Mouse (Mus musculus) kidney, postnatal 0 days (tissue): ENCODE data around the gene Eef2. TPM values are rescaled to one million over a fixed set of nuclear protein-coding genes. Genes with fewer than 3 reads are reported as not detected.

Experiments
- ATAC-seq: fragments of 200-750 bp; cut with Nextera tagmentation; replicated peaks from 2 replicates; pipeline ENCODE4 v1.8.0; 2017; ENCODE audit warnings: low read depth, moderate number of reproducible peaks, moderate TSS enrichment, moderate library complexity; ENCODE audit not compliant: low FRiP score
- DNase-seq: peaks from one replicate; pipeline ENCODE4 v3.0.0-alpha.2; 2016; ENCODE audit warnings: low spot score
- H3K27ac ChIP-seq: fragments of 300-500 bp; sonication (generic); 2 replicates; pipeline ENCODE4 v1.5.1; 2014; ENCODE audit warnings: mild to moderate bottlenecking
- H3K27me3 ChIP-seq: fragments of 300-500 bp; sonication (generic); 2 replicates; pipeline ENCODE4 v1.6.1; 2014; ENCODE audit warnings: low read length, mixed read lengths; ENCODE audit not compliant: insufficient read depth
- H3K36me3 ChIP-seq: fragments of 300-500 bp; sonication (generic); 2 replicates; pipeline ENCODE4 v1.6.1; 2014; ENCODE audit warnings: low read length, mixed read lengths; ENCODE audit not compliant: insufficient read depth
- H3K4me1 ChIP-seq: fragments of 300-500 bp; sonication (generic); replicated peaks from 2 replicates; pipeline ENCODE4 v1.6.1; 2014; ENCODE audit warnings: antibody characterized with exemption, low read length, mixed read lengths; ENCODE audit not compliant: insufficient read depth
- H3K4me2 ChIP-seq: fragments of 300-500 bp; sonication (generic); 2 replicates; pipeline ENCODE4 v1.6.1; 2014; ENCODE audit warnings: mild to moderate bottlenecking, low read length, moderate library complexity, mixed read lengths
- H3K4me3 ChIP-seq: fragments of 300-500 bp; sonication (generic); replicated peaks from 2 replicates; pipeline ENCODE4 v1.5.1; 2014; ENCODE audit warnings: low read depth, low read length
- H3K9ac ChIP-seq: fragments of 300-500 bp; sonication (generic); 2 replicates; pipeline ENCODE4 v1.6.1; 2014; ENCODE audit warnings: low read depth, low read length
- H3K9me3 ChIP-seq: fragments of 300-500 bp; sonication (generic); replicated peaks from 2 replicates; pipeline ENCODE4 v1.6.1; 2016; ENCODE audit warnings: low read length, inconsistent platforms, mixed read lengths
- CTCF ChIP-seq: IDR thresholded peaks from 2 replicates; pipeline ENCODE4 v1.5.1; 2016; ENCODE audit warnings: antibody characterized with exemption, low read depth, mild to moderate bottlenecking, moderate library complexity
- WGBS: fragments of 180-500 bp; shearing (Covaris S2); extraction: QIAGEN DNeasy Blood & Tissue Kit; methylation state at CpG from one replicate; pipeline ENCODE4 v1.1.7; 2014; 5-methylcytosine and 5-hydroxymethylcytosine counted together
- polyA plus RNA-seq: library from polyadenylated mRNA; unstranded; fragments of >200 nt; fragmentation: Nextera tagmentation; extraction: Ambion mirVana; gene quantifications from 2 replicates; pipeline ENCODE4 v1.2.1, GENCODE M21; 2015

Eef2 gene
- polyA plus RNA-seq, 1 experiment from 2014 or later = 560 TPM

GRCm38 (mm10) chr10:81192270-81192967, 16.0 kb downstream of the Eef2 start:
- Histone ChIP-seq H3K4me2 (peak overlapping the region; percentile 88), H3K36me3 (0 out of 2 replicates have a peak, but pooled peaks cover 4% of the 10 kb centered on the region), H3K27me3 (0 out of 2 replicates have a peak, but pooled peaks cover 19% of the 10 kb centered on the region), H3K4me1 (peaks cover 8% of the 10 kb centered on the region; the same call in 1 of the 2 replicates), H3K27ac (peak overlapping the region; percentile 87), H3K9me3 (no peaks in the 10 kb centered on the region), H3K4me3 (peak overlapping the region; percentile 55), H3K9ac (peak overlapping the region; percentile 71)
- ATAC-seq (peak; percentile 72), DNase-seq (peak; percentile 80)
- under 1% methylated on average over 91 of the region's 93 CpGs for WGBS
- no peak for TF ChIP-seq CTCF

GRCm38 (mm10) chr10:81192968-81193501, 16.6 kb downstream of the Eef2 start:
- H3K9ac ChIP-seq = peak overlapping the region; percentile 71
- no peak; the same call in 1 of the 2 replicates for TF ChIP-seq CTCF
- H3K4me3 ChIP-seq = peak overlapping the region; percentile 55
- H3K27ac ChIP-seq = peak overlapping the region; percentile 87
- DNase-seq (peak; percentile 34), ATAC-seq (0 out of 2 replicates have a peak, but pooled peaks have one; percentile 16)
- H3K4me1 ChIP-seq = peaks cover 8% of the 10 kb centered on the region; the same call in 1 of the 2 replicates
- peak overlapping the region; percentile 88 for H3K4me2 ChIP-seq
- no peaks in the 10 kb centered on the region for H3K9me3 ChIP-seq
- H3K27me3 ChIP-seq = 0 out of 2 replicates have a peak, but pooled peaks cover 21% of the 10 kb centered on the region
- H3K36me3 ChIP-seq = 0 out of 2 replicates have a peak, but pooled peaks cover 4% of the 10 kb centered on the region
- 2% methylated on average over 19 of the region's 19 CpGs for WGBS

GRCm38 (mm10) chr10:81193991-81194774, 17.8 kb downstream of the Eef2 start:
- DNase-seq = no peak
- no peak overlapping the region for H3K27ac ChIP-seq
- ATAC-seq = no peak
- 0 out of 2 replicates have a peak, but pooled peaks cover 21% of the 10 kb centered on the region for H3K27me3 ChIP-seq
- H3K4me3 ChIP-seq = no peak overlapping the region
- H3K4me2 ChIP-seq = peak overlapping the region; percentile 16; the same call in 1 of the 2 replicates
- H3K9me3 ChIP-seq = no peaks in the 10 kb centered on the region
- peaks cover 8% of the 10 kb centered on the region; the same call in 1 of the 2 replicates for H3K4me1 ChIP-seq
- WGBS = 13% methylated on average over 37 of the region's 37 CpGs
- no peak for TF ChIP-seq CTCF
- H3K36me3 ChIP-seq = 0 out of 2 replicates have a peak, but pooled peaks cover 4% of the 10 kb centered on the region
- H3K9ac ChIP-seq = no peak overlapping the region

GRCm38 (mm10) chr10:81195300-81195699, 18.9 kb downstream of the Eef2 start:
- Histone ChIP-seq H3K9ac (no peak overlapping the region), H3K36me3 (0 out of 2 replicates have a peak, but pooled peaks cover 2% of the 10 kb centered on the region), H3K27me3 (0 out of 2 replicates have a peak, but pooled peaks cover 21% of the 10 kb centered on the region), H3K27ac (no peak overlapping the region), H3K4me3 (no peak overlapping the region), H3K4me1 (peaks cover 8% of the 10 kb centered on the region; the same call in 1 of the 2 replicates), H3K4me2 (no peak overlapping the region), H3K9me3 (no peaks in the 10 kb centered on the region)
- no peak for TF ChIP-seq CTCF
- ATAC-seq (no peak), DNase-seq (no peak)
- WGBS = 60% methylated on average over 4 of the region's 4 CpGs

GRCm38 (mm10) chr10:81196470-81197065, 20.1 kb downstream of the Eef2 start:
- DNase-seq (no peak), ATAC-seq (no peak)
- Histone ChIP-seq H3K4me2 (no peak overlapping the region), H3K4me1 (peaks cover 8% of the 10 kb centered on the region; the same call in 1 of the 2 replicates), H3K4me3 (no peak overlapping the region), H3K9ac (no peak overlapping the region), H3K36me3 (no peaks in the 10 kb centered on the region), H3K9me3 (no peaks in the 10 kb centered on the region), H3K27me3 (0 out of 2 replicates have a peak, but pooled peaks cover 21% of the 10 kb centered on the region), H3K27ac (no peak overlapping the region)
- no peak for TF ChIP-seq CTCF
- 59% methylated on average over 11 of the region's 11 CpGs for WGBS
